27 mouse cellular contexts compared by ENCODE assay signal in genomic region chr9:68760329-68760728, GRCm38 (mm10).
DNase-seq lines count a peak whose midpoint lies in the region; ATAC-seq lines count a peak whose summit lies in the region.
"Had no signal": no experiment of that assay in that cellular context is flagged by ENCODE, and none has a peak within 500 bp of the region (broad histone marks: within the 10 kb centered on the region; RNA-seq: fewer than 3 reads in every experiment).

No protein-coding gene starts in this region.

- no peak overlapping the region for H3K4me2 ChIP-seq in kidney, embryonic 16.5 days (replicated peaks; ENCODE audit: low read depth, low read length)
- H3K4me2 ChIP-seq: embryonic facial prominence, embryonic 13.5 days; heart, embryonic 15.5 days; limb, embryonic 15.5 days; liver, embryonic 13.5 days; neural tube, embryonic 15.5 days had no signal

- H3K27ac ChIP-seq in kidney, embryonic 16.5 days (ENCODE audit: low read length): no peak overlapping the region
- H3K27ac ChIP-seq: embryonic facial prominence, embryonic 13.5 days; forebrain, embryonic 10.5 days; heart, embryonic 10.5 days; heart, embryonic 15.5 days; layer of hippocampus, adult 2 months; limb, embryonic 10.5 days; limb, embryonic 15.5 days; liver, embryonic 13.5 days; neural tube, embryonic 15.5 days had no signal

- 37% methylated on average over 4 of the region's 4 CpGs for WGBS in kidney, embryonic 16.5 days

- H3K4me3 ChIP-seq in kidney, embryonic 16.5 days (ENCODE audit: low read length): no peak overlapping the region
- H3K4me3 ChIP-seq: embryonic facial prominence, embryonic 13.5 days; forebrain, embryonic 10.5 days; heart, embryonic 10.5 days; heart, embryonic 15.5 days; layer of hippocampus, adult 2 months; limb, embryonic 10.5 days; limb, embryonic 15.5 days; liver, embryonic 13.5 days; neural tube, embryonic 15.5 days had no signal

- H3K4me1 ChIP-seq in kidney, embryonic 16.5 days (ENCODE audit: insufficient read depth, low read length): 0 out of 2 replicates have a peak, but pooled peaks cover 4% of the 10 kb centered on the region
- H3K4me1 ChIP-seq: limb, embryonic 15.5 days; liver, embryonic 13.5 days had no signal

- H3K9ac ChIP-seq in kidney, embryonic 16.5 days (replicated peaks; ENCODE audit: low read length): no peak overlapping the region
- H3K9ac ChIP-seq: embryonic facial prominence, embryonic 13.5 days; forebrain, postnatal 0 days; heart, embryonic 15.5 days; limb, embryonic 15.5 days; liver, embryonic 13.5 days; neural tube, embryonic 15.5 days had no signal

- no peaks in the 10 kb centered on the region for H3K36me3 ChIP-seq in kidney, embryonic 16.5 days (ENCODE audit: insufficient read depth, low read length)
- H3K36me3 ChIP-seq: embryonic facial prominence, embryonic 13.5 days; forebrain, embryonic 10.5 days; heart, embryonic 10.5 days; heart, embryonic 15.5 days; limb, embryonic 10.5 days; limb, embryonic 15.5 days; liver, embryonic 13.5 days; neural tube, embryonic 15.5 days had no signal

- H3K27me3 ChIP-seq in kidney, embryonic 16.5 days (ENCODE audit: insufficient read depth, low read length): no peaks in the 10 kb centered on the region
- H3K27me3 ChIP-seq: embryonic facial prominence, embryonic 13.5 days; heart, embryonic 15.5 days; limb, embryonic 15.5 days; liver, embryonic 13.5 days; neural tube, embryonic 15.5 days had no signal

- no peaks in the 10 kb centered on the region for H3K9me3 ChIP-seq in kidney, embryonic 16.5 days (ENCODE audit: low read length)
- H3K9me3 ChIP-seq: embryonic facial prominence, embryonic 13.5 days; forebrain, embryonic 10.5 days; heart, embryonic 10.5 days; heart, embryonic 15.5 days; limb, embryonic 10.5 days; limb, embryonic 15.5 days; liver, embryonic 13.5 days; neural tube, embryonic 15.5 days had no signal

- DNase-seq in kidney, postnatal 10 days: no peak
- peak; percentile 29 to 46 for DNase-seq in cerebellum, adult 18-20 months
- DNase-seq in cerebellum, adult 9-10 months: peak; percentile 60
- peak; percentile 21 to 44 for DNase-seq in cerebellum, postnatal 36 days
- no peak for DNase-seq in thymus, adult 18-20 months
- DNase-seq: B cell, adult 2 months; forebrain, postnatal 0 days; gastrocnemius, postnatal 10 days; kidney, adult 18-20 months; kidney, postnatal 36 days; liver, embryonic 13.5 days; lung, adult 18-20 months; lung, postnatal 4 days; midbrain, embryonic 14.5 days; retina, postnatal 1 day; right cerebral cortex, postnatal 14 days had no signal

- ATAC-seq in kidney, embryonic 16.5 days (ENCODE audit: low FRiP score, low TSS enrichment): 0 out of 2 replicates have a peak, but pooled peaks have one; percentile 46
- ATAC-seq: forebrain, postnatal 0 days; hindbrain, embryonic 16.5 days; lung, postnatal 0 days had no signal

Comparison
In these comparisons a context has a peak if more than half of its experiments do, and no peak if none do; other contexts are left out.
1. DNase-seq: peak in cerebellum, adult 18-20 months (2 of 2), cerebellum, adult 9-10 months (single experiment) and cerebellum, postnatal 36 days (2 of 2); none in kidney, postnatal 10 days (single experiment) and thymus, adult 18-20 months (0 of 2).